Mouse (Mus musculus) forebrain, embryonic 16.5 days (tissue): Measurements from ENCODE around the gene Rrp1. TPM values are rescaled to one million over a fixed set of nuclear protein-coding genes. Genes with fewer than 3 reads are reported as not detected.

Experiments used
- ATAC-seq: fragments of 200-750 bp; cut with Nextera tagmentation; 2 replicates; pipeline ENCODE4 v1.8.0; 2017; ENCODE audit warnings: mild to moderate bottlenecking, moderate library complexity
- H3K27ac ChIP-seq: fragments of 300-500 bp; sonication (generic); 2 replicates; pipeline ENCODE4 v1.5.1; 2014; ENCODE audit warnings: low read length, control low read depth
- H3K27me3 ChIP-seq: fragments of 300-500 bp; sonication (generic); replicated peaks from 2 replicates; pipeline ENCODE4 v1.6.1; 2014; ENCODE audit warnings: low read length; ENCODE audit not compliant: control insufficient read depth, insufficient read depth
- H3K36me3 ChIP-seq: fragments of 300-500 bp; sonication (generic); 2 replicates; pipeline ENCODE4 v1.6.1; 2014; ENCODE audit not compliant: control insufficient read depth, insufficient read depth
- H3K4me1 ChIP-seq: fragments of 300-500 bp; sonication (generic); replicated peaks from 2 replicates; pipeline ENCODE4 v1.6.1; 2014; ENCODE audit warnings: low read length; ENCODE audit not compliant: control insufficient read depth, insufficient read depth
- H3K4me2 ChIP-seq: fragments of 300-500 bp; sonication (generic); 2 replicates; pipeline ENCODE4 v1.6.1; 2014; ENCODE audit warnings: mild to moderate bottlenecking, low read length, control low read depth
- H3K4me3 ChIP-seq: fragments of 300-500 bp; sonication (generic); replicated peaks from 2 replicates; pipeline ENCODE4 v1.5.1; 2014; ENCODE audit warnings: mild to moderate bottlenecking, low read length, control low read depth
- H3K9ac ChIP-seq: fragments of 300-500 bp; sonication (generic); replicated peaks from 2 replicates; pipeline ENCODE4 v1.6.1; 2014; ENCODE audit warnings: low read depth, low read length, control low read depth
- H3K9me3 ChIP-seq: fragments of 300-500 bp; sonication (generic); 2 replicates; pipeline ENCODE4 v1.6.1; 2016; ENCODE audit warnings: low read length; ENCODE audit not compliant: control insufficient read depth
- WGBS: fragments of 180-500 bp; shearing (Covaris S2); extraction: QIAGEN DNeasy Blood & Tissue Kit; methylation state at CpG from one replicate; pipeline ENCODE4 v1.1.7; 2014; 5-methylcytosine and 5-hydroxymethylcytosine counted together
- microRNA-seq: library from miRNA; unstranded; fragments of <30 nt; microRNA quantifications from one replicate; pipeline ENCODE4, GENCODE M21; 2017
- polyA plus RNA-seq: library from polyadenylated mRNA; unstranded; fragments of >200 nt; fragmentation: Nextera tagmentation; extraction: Ambion mirVana; gene quantifications from 2 replicates; pipeline ENCODE4 v1.2.1, GENCODE M21; 2015

Gene Rrp1
- polyA plus RNA-seq, 1 experiment from 2014 or later, result 438 TPM

- Histone ChIP-seq H3K4me2 (peak overlapping the region; percentile 90), H3K27me3 (no peaks in the 10 kb centered on the region), H3K9me3 (no peaks in the 10 kb centered on the region), H3K4me3 (peak overlapping the region; percentile 87), H3K4me1 (peaks cover 26% of the 10 kb centered on the region), H3K27ac (no peak overlapping the region), H3K9ac (peak overlapping the region; percentile 89), H3K36me3 (no peaks in the 10 kb centered on the region)
- WGBS, result 8% methylated on average over 6 of the region's 6 CpGs
- no peak for ATAC-seq
Measured at GRCm38 (mm10) chr10:78350796-78351556, 61.9 kb downstream of the Rrp1 start.

Small RNAs within 50 kb of the gene (microRNA-seq; reads per million reads assigned to microRNA genes)
- gene Mir6410 (not detected), gene Mir6907 (2.5 reads per million, percentile 7 among the genes with 10 or more reads in this experiment), gene Mir6908 (not detected)

Other genes with a start within 250 kb of the Rrp1 start
- gene D10Jhu81e, start 243.3 kb downstream of the Rrp1 start, polyA plus RNA-seq, result 22.9 and 29.4 TPM in 2 replicates
- 24.5 TPM in 2 replicates for gene Pwp2, start 227.9 kb downstream of the Rrp1 start, polyA plus RNA-seq
- gene Trappc10, start 168.4 kb downstream of the Rrp1 start, polyA plus RNA-seq, result 21.6 and 22.8 TPM in 2 replicates
- 71.2 and 78.2 TPM in 2 replicates for gene Agpat3, start 60.6 kb downstream of the Rrp1 start, polyA plus RNA-seq
- 96.6 and 117 TPM in 2 replicates for gene Cstb, start 12.6 kb upstream of the Rrp1 start, polyA plus RNA-seq
- 16.7 and 23.0 TPM in 2 replicates for gene Pdxk, start 51.9 kb upstream of the Rrp1 start, polyA plus RNA-seq
- gene Olfr1358, start 104.4 kb upstream of the Rrp1 start, polyA plus RNA-seq, result not detected in 2 replicates
- 38.5 and 48.3 TPM in 2 replicates for gene Ilvbl, start 161.3 kb upstream of the Rrp1 start, polyA plus RNA-seq
- 3.9 TPM in 2 replicates for gene Syde1, start 178.9 kb upstream of the Rrp1 start, polyA plus RNA-seq
- gene Olfr1357, start 205.0 kb upstream of the Rrp1 start, polyA plus RNA-seq, result not detected in 2 replicates